Mouse (Mus musculus) layer of hippocampus, adult 2 months (tissue): ENCODE measurements at regions not wholly inside any gene's neighbourhood (a gene's known extent, or its start where the extent isn't known, plus 50 kb on each side); places are given as distances from the start of the nearest gene placed in this dataset.

Source experiments
- DNase-seq, 2 experiments: peaks; one replicate each; pipeline ENCODE4 v3.0.0; 2022; ENCODE audit warnings: low spot score in 2 of 2
- H3K27ac ChIP-seq: fragments of 200-600 bp; 2 replicates; pipeline ENCODE4 v1.8.1; 2022
- H3K4me3 ChIP-seq: fragments of 200-600 bp; 2 replicates; pipeline ENCODE4 v1.8.1; 2022; ENCODE audit warnings: mild to moderate bottlenecking
- CTCF ChIP-seq: fragments of 200-600 bp; conservative IDR thresholded peaks from 2 replicates; pipeline ENCODE4 v1.8.1; 2022; ENCODE audit warnings: antibody characterized with exemption, mild to moderate bottlenecking, moderate library complexity

DNA sequence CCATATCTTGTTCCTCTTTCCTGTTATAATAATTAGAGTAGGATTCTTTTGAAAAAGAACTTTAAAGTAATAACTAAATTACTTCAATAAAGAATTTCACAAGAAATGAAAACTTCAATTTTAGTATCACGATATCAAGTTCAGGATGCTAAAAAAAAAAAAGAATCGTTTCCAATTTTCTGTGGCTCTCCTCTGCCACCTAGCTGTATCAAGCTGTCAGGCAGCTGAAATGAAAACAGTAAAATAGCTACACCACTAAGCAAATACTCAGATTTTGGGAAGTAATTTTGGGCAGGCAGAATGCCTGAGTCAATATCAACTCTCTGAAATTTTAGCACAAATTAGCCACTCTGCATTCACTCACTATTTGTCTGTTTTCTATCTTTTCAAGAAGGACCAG is 694.5 kb upstream of the Arrdc3 start:
- no peak for DNase-seq
- Histone ChIP-seq H3K27ac (no peak overlapping the region), H3K4me3 (no peak overlapping the region)
- TF ChIP-seq CTCF = peak; percentile 59

DNA sequence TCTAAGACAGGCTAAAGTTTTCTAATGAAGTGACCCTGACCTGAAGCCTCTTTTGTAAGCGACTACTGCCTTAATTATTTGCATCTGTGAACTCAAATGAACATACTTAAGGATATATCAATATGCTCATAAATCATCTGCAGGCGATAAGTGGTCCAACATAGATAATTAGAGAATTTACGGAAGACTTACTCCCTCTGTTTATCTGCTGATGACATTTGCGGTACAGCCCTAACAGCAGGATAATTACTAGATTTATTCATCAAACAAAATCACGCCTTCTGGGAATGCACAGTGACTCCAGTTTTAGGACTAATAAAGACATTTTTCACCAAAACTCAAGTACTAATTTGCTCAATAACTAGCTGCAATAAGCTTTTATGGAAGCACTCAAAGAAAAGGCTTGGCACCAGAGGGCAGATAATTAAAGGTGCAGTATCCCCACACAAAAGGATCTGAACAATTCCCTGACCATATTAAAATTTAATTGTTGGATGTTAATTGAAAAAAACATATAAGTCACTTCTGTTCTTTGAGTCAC is 688.0 kb upstream of the Arrdc3 start:
- TF ChIP-seq CTCF = no peak
- DNase-seq = no peak
- H3K27ac ChIP-seq = no peak overlapping the region
- no peak overlapping the region for H3K4me3 ChIP-seq

GRCm38 (mm10) chr13:80224110-80224509 is 659.1 kb upstream of the Arrdc3 start:
- TF ChIP-seq CTCF = no peak
- DNase-seq = no peak
- Histone ChIP-seq H3K27ac (no peak overlapping the region), H3K4me3 (no peak overlapping the region)

DNA sequence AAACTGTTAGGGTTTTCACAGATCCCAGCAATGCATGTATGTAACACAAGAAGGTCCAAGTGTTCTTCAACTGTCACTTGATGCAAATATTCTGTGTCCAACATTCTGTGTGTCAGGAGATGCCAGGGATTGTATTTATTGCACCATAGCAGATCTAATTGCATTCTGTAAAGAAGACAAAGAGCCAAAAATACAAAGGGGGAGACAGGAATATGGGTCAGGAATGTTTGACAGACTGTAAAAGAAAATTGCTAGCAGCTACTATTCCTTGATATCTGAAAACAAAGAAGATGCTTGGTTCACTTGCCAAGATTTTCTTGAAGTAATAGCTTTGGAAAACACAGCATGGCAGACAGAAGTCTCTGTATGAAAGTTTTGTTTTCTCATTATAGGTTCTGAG is 651.8 kb upstream of the Arrdc3 start:
- DNase-seq = no peak
- no peak overlapping the region for H3K4me3 ChIP-seq
- TF ChIP-seq CTCF = no peak
- no peak overlapping the region for H3K27ac ChIP-seq

DNA sequence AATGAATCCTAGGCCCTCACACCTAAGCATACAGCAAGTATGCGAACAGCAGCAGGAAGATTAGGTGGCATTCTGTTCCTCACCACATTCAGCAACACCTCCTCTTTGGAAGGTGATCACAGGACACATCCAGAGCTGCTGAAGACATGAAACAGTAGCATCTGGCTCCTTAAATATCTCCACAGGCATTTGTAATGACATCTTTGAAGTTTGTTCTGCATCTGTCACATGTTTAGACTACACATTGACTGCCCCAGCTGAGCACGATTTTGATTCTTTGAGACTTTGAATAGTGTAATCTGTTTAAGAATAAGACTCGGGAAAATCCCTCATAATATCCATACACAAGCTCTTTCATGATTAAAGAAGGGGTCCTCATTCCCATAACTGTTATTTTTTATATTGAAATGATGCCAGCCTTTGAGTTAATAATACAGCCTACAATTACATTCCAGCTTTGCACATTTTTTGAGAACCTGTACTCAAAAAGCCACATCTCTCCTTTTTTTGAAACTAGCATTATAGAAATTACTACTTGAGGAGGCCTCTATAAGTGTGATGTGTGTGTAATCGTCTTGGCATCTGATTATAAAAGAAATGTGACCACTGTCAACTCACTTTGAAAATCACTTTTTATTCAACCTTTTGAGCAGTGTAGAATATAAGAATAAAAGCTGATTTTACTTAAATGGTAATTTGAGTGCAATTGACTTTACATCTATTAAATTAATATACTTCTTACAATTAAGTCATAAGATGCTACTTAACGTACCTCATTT is 647.7 kb upstream of the Arrdc3 start:
- Histone ChIP-seq H3K27ac (no peak overlapping the region), H3K4me3 (no peak overlapping the region)
- no peak for DNase-seq
- TF ChIP-seq CTCF = no peak

GRCm38 (mm10) chr13:80262826-80263225 is 620.4 kb upstream of the Arrdc3 start:
- Histone ChIP-seq H3K27ac (no peak overlapping the region), H3K4me3 (no peak overlapping the region)
- DNase-seq = no peak
- no peak for TF ChIP-seq CTCF

GRCm38 (mm10) chr13:80267131-80267530 is 616.1 kb upstream of the Arrdc3 start:
- Histone ChIP-seq H3K27ac (no peak overlapping the region), H3K4me3 (no peak overlapping the region)

DNA sequence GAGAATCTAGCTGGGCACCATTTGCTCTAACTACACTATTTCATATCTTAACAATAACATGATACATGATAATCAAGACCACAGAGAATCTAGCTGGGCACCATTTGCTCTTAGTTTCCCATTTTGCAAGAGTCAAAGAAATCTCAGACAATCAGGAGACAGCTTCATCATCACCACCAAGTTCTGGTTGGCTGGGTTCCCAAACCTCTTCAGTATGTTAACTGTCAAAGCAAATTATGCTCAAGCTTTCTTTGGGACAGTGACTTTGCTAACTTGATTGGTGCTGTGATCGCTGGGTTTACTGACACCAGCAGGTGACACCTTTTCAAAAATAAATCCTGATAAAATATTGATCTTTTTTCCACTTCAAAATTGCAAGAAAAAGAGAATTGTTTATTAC is 609.2 kb upstream of the Arrdc3 start:
- no peak overlapping the region for H3K4me3 ChIP-seq
- no peak for DNase-seq
- H3K27ac ChIP-seq = no peak overlapping the region
- TF ChIP-seq CTCF = no peak

More at GRCm38 (mm10) chr13:80267131-80267530, 616.1 kb upstream of the Arrdc3 start:
- DNase-seq = no peak
- TF ChIP-seq CTCF = no peak

GRCm38 (mm10) chr13:80291744-80292515 is 591.3 kb upstream of the Arrdc3 start:
- Histone ChIP-seq H3K4me3 (no peak overlapping the region), H3K27ac (no peak overlapping the region)
- no peak for TF ChIP-seq CTCF
- no peak for DNase-seq

- Histone ChIP-seq H3K27ac (no peak overlapping the region), H3K4me3 (no peak overlapping the region)
- DNase-seq = no peak
- TF ChIP-seq CTCF = peak; percentile 60
These were observed 587.5 kb upstream of the Arrdc3 start for GRCm38 (mm10) chr13:80295723-80296122.

- no peak for DNase-seq
- Histone ChIP-seq H3K4me3 (no peak overlapping the region), H3K27ac (no peak overlapping the region)
- TF ChIP-seq CTCF = no peak
These were observed 549.0 kb upstream of the Arrdc3 start for GRCm38 (mm10) chr13:80334073-80334704.

DNA sequence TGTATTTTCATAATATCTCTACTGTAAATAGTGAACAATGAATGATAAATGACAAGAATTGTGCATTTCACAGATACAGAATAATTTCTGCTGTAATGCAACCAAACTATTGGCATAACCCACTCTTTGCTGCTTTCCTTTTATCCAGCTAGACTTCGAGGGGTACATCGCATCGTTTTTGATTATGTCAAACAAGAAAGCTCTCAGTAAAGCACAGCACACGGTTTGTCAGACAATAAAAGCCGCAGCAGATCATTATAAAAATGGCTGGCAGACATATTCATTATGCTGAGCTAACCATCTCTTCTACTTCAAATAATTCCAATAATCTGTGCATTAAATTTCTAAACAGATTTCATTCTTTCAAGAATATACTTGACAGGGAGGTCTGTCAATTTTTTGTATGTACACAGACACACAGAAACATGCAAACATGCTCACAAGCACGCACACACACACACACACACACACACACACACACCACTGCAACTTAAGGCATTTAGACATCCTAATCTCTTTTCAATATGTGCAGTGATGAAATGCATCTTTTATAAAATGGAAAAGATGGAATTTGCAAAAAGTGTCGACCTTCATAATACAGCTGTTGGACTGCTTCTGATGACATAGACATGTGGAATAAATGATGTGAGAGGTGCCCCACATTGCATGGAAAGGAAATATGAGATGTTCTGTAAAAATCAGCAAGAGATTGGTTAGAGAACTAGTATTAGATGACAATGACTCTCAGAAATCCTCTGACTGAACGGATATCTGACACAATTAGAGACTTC is 548.1 kb upstream of the Arrdc3 start:
- no peak for DNase-seq
- TF ChIP-seq CTCF = no peak
- H3K4me3 ChIP-seq = no peak overlapping the region
- no peak overlapping the region for H3K27ac ChIP-seq
